Mouse (Mus musculus) neutrophil, adult 83 days (primary cell): ENCODE measurements around the gene Lef1. TPM values are rescaled to one million over a fixed set of nuclear protein-coding genes. Genes with fewer than 3 reads are reported as not detected.

Experiments
- total RNA-seq, 2 experiments: library from RNA; stranded (reverse); gene quantifications; one replicate each; pipeline ENCODE4 v1.2.4; 2023

Lef1 gene
- 1 to 10 TPM in 1 of 2 experiments, under 1 TPM in 1; 0.62 to 1.8 TPM for total RNA-seq

GRCm38 (mm10) chr3:131110191-131111150 is at the start of gene Lef1:
Gene Lef1, plus strand, starts transcription at chr3:131110471.

GRCm38 (mm10) chr3:131271559-131272373 is 161.5 kb downstream of the Lef1 start, which contains the start of gene Hadh:
Gene Hadh, minus strand, starts transcription at chr3:131272101.

Other genes starting within 250 kb of the Lef1 start
- 10 to 100 TPM; 14.9 to 15.5 TPM for gene Hadh, start 161.6 kb downstream of the Lef1 start, total RNA-seq
- gene Cyp2u1, start 192.8 kb downstream of the Lef1 start, total RNA-seq, result under 1 TPM; 0.24 to 0.44 TPM